Mouse (Mus musculus) G1E (cell line): Measurements from ENCODE around the gene Otor. TPM values are rescaled to one million over a fixed set of nuclear protein-coding genes. Genes with fewer than 3 reads are reported as not detected.

ENCODE experiments used
- ATAC-seq: 2 replicates; pipeline ENCODE4 v1.8.0; 2016; ENCODE audit warnings: mild to moderate bottlenecking; ENCODE audit not compliant: insufficient number of reproducible peaks, poor library complexity, low FRiP score, severe bottlenecking; ENCODE audit errors: extremely low read depth
- DNase-seq: peaks from one replicate; pipeline ENCODE4 v3.0.0; 2012; ENCODE audit warnings: low spot score
- H3K27me3 ChIP-seq: 2 replicates; pipeline ENCODE4 v1.6.1; 2012; ENCODE audit warnings: mild to moderate bottlenecking, low read length, inconsistent platforms; ENCODE audit not compliant: insufficient read depth
- H3K36me3 ChIP-seq: replicated peaks from 2 replicates; pipeline ENCODE3; 2012; ENCODE audit warnings: mild to moderate bottlenecking, inconsistent platforms
- H3K4me1 ChIP-seq: 2 replicates; pipeline ENCODE4 v1.6.1; 2012; ENCODE audit warnings: low read depth, low read length, inconsistent platforms, mixed read lengths; ENCODE audit not compliant: insufficient read depth
- H3K4me3 ChIP-seq: 2 replicates; pipeline ENCODE4 v1.5.1; 2012; ENCODE audit warnings: low read depth, mild to moderate bottlenecking, inconsistent platforms, low read length, moderate library complexity, mixed read lengths
- H3K9me3 ChIP-seq: replicated peaks from 2 replicates; pipeline ENCODE4 v1.6.1; 2012; ENCODE audit warnings: inconsistent platforms
- CTCF ChIP-seq: IDR thresholded peaks from 2 replicates; pipeline ENCODE4 v1.5.1; 2012; ENCODE audit warnings: low read depth, low read length, inconsistent platforms, mixed read lengths
- GATA1 ChIP-seq: IDR thresholded peaks from 2 replicates; pipeline ENCODE4 v1.6.1; 2012; ENCODE audit warnings: borderline replicate concordance, low read length, inconsistent platforms, mixed read lengths
- GATA2 ChIP-seq: IDR thresholded peaks from 2 replicates; pipeline ENCODE4 v1.6.1; 2012; ENCODE audit warnings: low read depth, low read length, inconsistent platforms, borderline replicate concordance
- POLR2AphosphoS5 ChIP-seq: IDR thresholded peaks from 2 replicates; pipeline ENCODE4 v1.6.1; 2012; ENCODE audit warnings: low read depth, low read length, inconsistent platforms; ENCODE audit not compliant: insufficient replicate concordance
- TAL1 ChIP-seq: conservative IDR thresholded peaks from 2 replicates; pipeline ENCODE4 v1.6.1; 2012; ENCODE audit warnings: low read depth, low read length, inconsistent platforms, mixed read lengths
- polyA plus RNA-seq: library from polyadenylated mRNA; stranded (reverse); fragments of >175 nt; gene quantifications from 2 replicates; pipeline ENCODE4 v1.2.3, GENCODE M21; 2012
- total RNA-seq, 2 experiments: library from RNA; stranded (forward) in 1 of 2; stranded (reverse) in 1 of 2; fragments of 200-1000 nt in 1 of 2; fragments of >200 nt in 1 of 2; fragmentation: Nextera tagmentation in 1 of 2; gene quantifications; 2 replicates each; pipeline ENCODE4 v1.2.3; 2014 to 2017

The Otor gene
- total and polyA plus RNA-seq, 3 experiments = not detected

- no peak overlapping the region for H3K4me3 ChIP-seq
- TF ChIP-seq POLR2AphosphoS5 = no peak
- no peak for TF ChIP-seq TAL1
- TF ChIP-seq CTCF = no peak
- H3K4me1 ChIP-seq = no peaks in the 10 kb centered on the region
- H3K36me3 ChIP-seq = no peaks in the 10 kb centered on the region
- ATAC-seq (no peak), DNase-seq (no peak)
- H3K9me3 ChIP-seq = no peaks in the 10 kb centered on the region
- H3K27me3 ChIP-seq = peaks cover 3% of the 10 kb centered on the region; the same call in 1 of the 2 replicates
Observed at GRCm38 (mm10) chr2:143055251-143055650, 23.0 kb upstream of the Otor start.

DNA sequence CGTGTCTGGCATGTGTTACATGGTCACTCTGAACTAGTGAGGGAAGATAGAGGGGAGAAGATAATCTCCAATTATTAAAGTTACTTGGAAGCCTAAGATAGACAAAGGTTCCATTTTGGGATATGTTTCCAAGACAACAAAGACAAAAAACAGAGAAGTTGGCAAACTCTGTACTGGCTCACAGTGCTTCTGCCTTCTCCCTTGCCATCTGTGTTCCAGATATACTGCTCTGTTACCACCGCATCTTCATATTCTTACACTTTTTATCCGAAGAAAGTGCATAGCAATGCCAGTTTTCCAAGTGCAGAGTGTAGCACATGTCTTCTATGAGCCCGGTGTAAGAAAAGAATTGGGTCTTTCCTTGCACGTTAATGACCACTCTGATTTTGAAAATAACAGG, 21.5 kb upstream of the Otor start:
- no peak for ATAC-seq

DNA sequence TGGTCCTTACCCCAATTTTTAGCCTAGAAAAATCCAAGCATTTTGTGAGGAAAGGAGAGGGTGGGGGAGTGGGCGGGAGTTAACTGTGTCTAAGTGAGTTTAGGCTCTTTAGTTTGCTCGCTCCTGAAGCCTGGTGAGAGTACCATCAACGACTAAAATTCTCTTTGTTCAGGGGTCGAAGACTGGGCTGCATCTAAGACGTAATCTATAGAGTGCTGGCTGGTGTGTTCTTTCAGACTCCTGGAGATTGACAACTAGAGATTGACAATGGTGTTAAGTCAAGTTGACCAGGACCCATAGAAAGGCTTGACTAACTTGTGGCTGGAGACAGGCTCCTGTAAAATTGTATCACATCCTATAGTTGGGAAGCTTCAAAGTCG, 15.9 kb upstream of the Otor start:
- 0 out of 2 replicates have a peak, but pooled peaks have one; percentile 11 for ATAC-seq
- peaks cover 11% of the 10 kb centered on the region for H3K4me1 ChIP-seq
- no peaks in the 10 kb centered on the region for H3K9me3 ChIP-seq
- DNase-seq = no peak
- H3K36me3 ChIP-seq = peaks cover 23% of the 10 kb centered on the region
- TF ChIP-seq GATA2 = no peak
- no peak for TF ChIP-seq TAL1
- TF ChIP-seq GATA1 = no peak
- TF ChIP-seq CTCF = no peak
- TF ChIP-seq POLR2AphosphoS5 = no peak
- no peaks in the 10 kb centered on the region; the same call in 1 of the 2 replicates for H3K27me3 ChIP-seq
- H3K4me3 ChIP-seq = peak overlapping the region; percentile 91

More for the DNA sequence above, 21.5 kb upstream of the Otor start:
- Histone ChIP-seq H3K4me1 (no peaks in the 10 kb centered on the region), H3K27me3 (peaks cover 3% of the 10 kb centered on the region; the same call in 1 of the 2 replicates), H3K4me3 (no peak overlapping the region), H3K36me3 (no peaks in the 10 kb centered on the region), H3K9me3 (no peaks in the 10 kb centered on the region)
- TF ChIP-seq POLR2AphosphoS5 = no peak
- no peak for TF ChIP-seq CTCF
- no peak for TF ChIP-seq GATA2
- no peak for TF ChIP-seq TAL1
- TF ChIP-seq GATA1 = no peak
- no peak for DNase-seq

GRCm38 (mm10) chr2:143062812-143063792, 15.2 kb upstream of the Otor start, which contains the start of gene Snrpb2:
Gene Snrpb2 (plus strand): TSS chr2:143063039.
- peaks cover 30% of the 10 kb centered on the region for H3K36me3 ChIP-seq
- no peak for TF ChIP-seq GATA2
- no peak for TF ChIP-seq POLR2AphosphoS5
- TF ChIP-seq TAL1 = no peak
- TF ChIP-seq CTCF = no peak
- no peak for TF ChIP-seq GATA1
- DNase-seq (peak; percentile 48), ATAC-seq (peak; percentile 93)
- H3K27me3 ChIP-seq = no peaks in the 10 kb centered on the region
- peak within 1 kb of the TSS; percentile 91 for H3K4me3 ChIP-seq
- no peaks in the 10 kb centered on the region for H3K9me3 ChIP-seq
- peaks cover 11% of the 10 kb centered on the region for H3K4me1 ChIP-seq

- Histone ChIP-seq H3K4me3 (no peak overlapping the region), H3K27me3 (no peaks in the 10 kb centered on the region), H3K4me1 (peaks cover 11% of the 10 kb centered on the region), H3K36me3 (peaks cover 55% of the 10 kb centered on the region), H3K9me3 (no peaks in the 10 kb centered on the region)
- ATAC-seq (no peak), DNase-seq (no peak)
- TF ChIP-seq TAL1 (no peak), GATA1 (no peak), POLR2AphosphoS5 (no peak), GATA2 (no peak), CTCF (no peak)
Observed at GRCm38 (mm10) chr2:143065914-143066313, 12.4 kb upstream of the Otor start.

- Histone ChIP-seq H3K4me1 (no peaks in the 10 kb centered on the region), H3K36me3 (no peaks in the 10 kb centered on the region), H3K9me3 (no peaks in the 10 kb centered on the region), H3K4me3 (no peak overlapping the region), H3K27me3 (no peaks in the 10 kb centered on the region)
- DNase-seq (no peak), ATAC-seq (no peak)
- TF ChIP-seq TAL1 = no peak
- TF ChIP-seq POLR2AphosphoS5 = no peak
Observed at GRCm38 (mm10) chr2:143081693-143082092, 3.4 kb downstream of the Otor start.
